Mouse (Mus musculus) thymus, adult 2 months (tissue): ENCODE data around the gene Hist2h2bb.
"Not testable (repeated sequence)": the region's sequence is repeated elsewhere in the genome, so short reads cannot be mapped to it uniquely, and the experiment has no call there.

Experiments used
- CTCF ChIP-seq: fragments of 200-500 bp; IDR thresholded peaks from 2 replicates; pipeline ENCODE4 v1.5.1; 2012; ENCODE audit warnings: mild to moderate bottlenecking, control low read depth, low read length, moderate library complexity, borderline replicate concordance; ENCODE audit not compliant: control insufficient read depth, poor library complexity, insufficient read depth; ENCODE audit errors: extremely low read depth
- POLR2A ChIP-seq: fragments of 200-500 bp; IDR thresholded peaks from 2 replicates; pipeline ENCODE4 v1.6.1; 2012; ENCODE audit warnings: mild to moderate bottlenecking, low read length, control low read depth, moderate library complexity; ENCODE audit not compliant: control insufficient read depth, poor library complexity, insufficient read depth; ENCODE audit errors: extremely low read depth

DNA sequence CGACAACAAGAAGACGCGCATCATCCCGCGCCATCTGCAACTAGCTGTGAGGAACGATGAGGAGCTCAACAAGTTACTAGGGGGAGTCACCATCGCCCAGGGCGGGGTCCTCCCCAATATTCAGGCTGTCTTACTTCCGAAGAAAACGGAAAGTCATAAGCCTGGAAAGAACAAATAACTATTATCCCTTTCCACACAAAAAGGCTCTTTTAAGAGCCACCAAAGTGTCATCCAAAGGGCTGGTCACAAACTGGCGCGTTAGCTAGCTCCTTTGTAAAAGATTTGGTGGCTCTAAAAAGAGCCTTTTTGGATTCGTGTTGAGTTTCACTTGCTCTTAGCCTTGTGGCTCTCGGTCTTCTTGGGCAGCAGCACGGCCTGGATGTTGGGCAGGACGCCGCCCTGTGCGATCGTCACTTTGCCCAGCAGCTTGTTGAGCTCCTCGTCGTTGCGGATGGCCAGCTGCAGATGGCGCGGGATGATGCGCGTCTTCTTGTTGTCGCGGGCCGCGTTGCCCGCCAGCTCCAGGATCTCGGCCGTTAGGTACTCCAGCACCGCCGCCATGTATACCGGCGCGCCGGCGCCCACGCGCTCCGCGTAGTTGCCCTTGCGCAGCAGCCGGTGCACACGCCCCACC, 49.3 kb upstream of the Hist2h2bb start:
- TF ChIP-seq CTCF, result not testable (repeated sequence)
- TF ChIP-seq POLR2A, result peak; percentile 77
